Mouse (Mus musculus): ENCODE data around the gene Spata31d1b.

GRCm38 (mm10) chr13:59676316-59677229 is 35.5 kb upstream of the Spata31d1b start:
- no peak for TF ChIP-seq CTCF (IDR thresholded peaks at IDR 0.05; ENCODE audit: low read depth, low read length)
- no peak for TF ChIP-seq EP300 (IDR thresholded peaks at IDR 0.05; ENCODE audit: insufficient read depth, low read depth, low read length)
